Mouse (Mus musculus): ENCODE measurements around the gene Map4k4. TPM values are rescaled to one million over a fixed set of nuclear protein-coding genes. Genes with fewer than 3 reads are reported as not detected.
A peak's percentile ranks its signal among the peaks of the same experiment; 100 is the strongest.

Gene Map4k4
- polyA plus RNA-seq, 1 experiment: 166 TPM

DNA sequence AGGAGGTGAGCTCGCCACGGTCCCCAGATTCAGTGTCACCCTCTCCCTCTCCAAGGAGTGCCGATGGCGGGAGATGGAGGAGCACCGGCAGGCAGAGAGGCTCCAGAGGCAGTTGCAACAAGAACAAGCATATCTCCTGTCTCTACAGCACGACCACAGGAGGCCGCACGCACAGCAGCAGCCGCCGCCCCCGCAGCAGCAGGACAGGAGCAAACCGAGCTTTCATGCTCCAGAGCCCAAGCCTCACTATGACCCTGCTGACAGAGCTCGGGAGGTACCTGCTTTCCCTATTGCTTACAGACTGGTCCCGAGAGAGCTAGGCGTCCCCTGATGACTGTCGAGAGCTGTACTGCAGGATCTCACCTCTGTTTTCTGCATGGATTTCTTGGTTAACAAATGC lies 99.8 kb downstream of the Map4k4 start:
- Histone ChIP-seq H3K27ac (ENCODE audit: insufficient read depth, low read length) (no peak overlapping the region), H3K4me3 (replicated peaks; ENCODE audit: insufficient read depth, low read depth, low read length) (no peak overlapping the region), H3K4me1 (ENCODE audit: control insufficient read depth, insufficient read depth, low read length) (no peaks in the 10 kb centered on the region; the same call in none of the 2 replicates), H3K27me3 (ENCODE audit: control insufficient read depth, insufficient read depth, low read length) (no peaks in the 10 kb centered on the region)
- DNase-seq: peak in 1 of 2 experiments; percentile 18
- TF ChIP-seq POLR2A (IDR thresholded peaks at IDR 0.05; ENCODE audit: borderline replicate concordance, insufficient read depth, low read length): no peak
- no peak for TF ChIP-seq CTCF (IDR thresholded peaks at IDR 0.05; ENCODE audit: borderline replicate concordance, insufficient read depth, low read depth, low read length)
- WGBS: 59% methylated on average over 16 of the region's 16 CpGs

DNA sequence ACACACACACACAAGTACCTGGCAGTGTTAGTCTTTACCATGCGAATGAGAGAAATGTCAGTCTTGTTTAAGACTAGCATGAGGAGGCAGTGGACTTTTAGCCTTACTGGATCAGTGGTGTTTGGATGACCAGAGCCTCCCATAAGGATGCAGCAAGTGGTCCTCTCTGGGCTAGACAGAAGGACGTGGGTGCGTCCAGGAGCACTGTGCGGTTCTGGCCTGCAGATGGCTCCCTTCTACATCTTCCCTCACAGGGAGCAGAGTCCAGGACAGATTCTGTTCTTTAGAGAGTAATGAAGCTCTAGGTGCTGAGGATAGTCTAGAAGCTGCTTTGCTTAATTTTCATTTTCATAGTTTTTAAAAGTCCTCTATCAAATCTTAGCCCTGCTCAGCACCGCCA lies 100.2 kb downstream of the Map4k4 start:
- TF ChIP-seq POLR2A (IDR thresholded peaks at IDR 0.05; ENCODE audit: borderline replicate concordance, insufficient read depth, low read length): no peak
- TF ChIP-seq CTCF (IDR thresholded peaks at IDR 0.05; ENCODE audit: borderline replicate concordance, insufficient read depth, low read depth, low read length): peak; percentile 83
- peak; percentile 59 to 63 for DNase-seq
- 47% methylated on average over 5 of the region's 5 CpGs for WGBS
- Histone ChIP-seq H3K4me1 (ENCODE audit: control insufficient read depth, insufficient read depth, low read length) (no peaks in the 10 kb centered on the region; the same call in none of the 2 replicates), H3K27ac (ENCODE audit: insufficient read depth, low read length) (no peak overlapping the region), H3K4me3 (replicated peaks; ENCODE audit: insufficient read depth, low read depth, low read length) (no peak overlapping the region), H3K27me3 (ENCODE audit: control insufficient read depth, insufficient read depth, low read length) (no peaks in the 10 kb centered on the region)

DNA sequence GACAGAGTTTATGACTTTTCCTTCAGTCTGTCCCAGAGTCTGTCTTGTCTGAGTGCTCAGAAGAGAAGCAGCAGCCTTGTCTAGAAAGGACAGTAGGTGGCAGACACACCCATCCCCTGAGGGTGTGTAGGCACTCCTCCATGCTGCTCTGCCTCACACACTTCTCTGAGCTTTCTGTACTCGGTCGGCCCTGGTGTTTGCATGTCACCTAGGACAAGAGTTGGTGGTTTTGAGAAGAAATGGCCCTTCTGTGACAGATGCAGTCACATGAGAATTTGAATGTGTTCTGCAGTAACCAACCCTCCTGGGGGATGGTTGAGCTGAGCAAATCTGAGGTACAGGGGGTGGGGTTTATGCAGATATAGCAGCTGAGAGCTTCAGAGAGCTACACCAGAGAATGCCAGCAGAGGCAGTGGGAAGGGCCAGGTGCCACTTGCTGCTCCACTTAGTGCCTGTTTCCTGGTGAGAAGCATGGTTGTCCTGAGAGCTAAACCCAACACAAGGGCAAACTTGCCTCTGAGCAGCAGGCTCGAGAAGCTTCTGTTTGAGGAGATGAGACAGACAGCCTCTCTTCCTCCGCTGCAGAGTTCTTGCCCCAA lies 101.5 kb downstream of the Map4k4 start:
- WGBS: 66% methylated on average over 4 of the region's 4 CpGs
- TF ChIP-seq POLR2A (IDR thresholded peaks at IDR 0.05; ENCODE audit: borderline replicate concordance, insufficient read depth, low read length): no peak
- TF ChIP-seq CTCF (IDR thresholded peaks at IDR 0.05; ENCODE audit: borderline replicate concordance, insufficient read depth, low read depth, low read length): peak; percentile 1; the same call in 1 of the 2 replicates
- DNase-seq: peak in 1 of 2 experiments; percentile 11
- Histone ChIP-seq H3K27me3 (ENCODE audit: control insufficient read depth, insufficient read depth, low read length) (no peaks in the 10 kb centered on the region), H3K27ac (ENCODE audit: insufficient read depth, low read length) (no peak overlapping the region; the same call in 1 of the 2 replicates), H3K4me3 (replicated peaks; ENCODE audit: insufficient read depth, low read depth, low read length) (no peak overlapping the region), H3K4me1 (ENCODE audit: control insufficient read depth, insufficient read depth, low read length) (no peaks in the 10 kb centered on the region; the same call in 1 of the 2 replicates)

DNA sequence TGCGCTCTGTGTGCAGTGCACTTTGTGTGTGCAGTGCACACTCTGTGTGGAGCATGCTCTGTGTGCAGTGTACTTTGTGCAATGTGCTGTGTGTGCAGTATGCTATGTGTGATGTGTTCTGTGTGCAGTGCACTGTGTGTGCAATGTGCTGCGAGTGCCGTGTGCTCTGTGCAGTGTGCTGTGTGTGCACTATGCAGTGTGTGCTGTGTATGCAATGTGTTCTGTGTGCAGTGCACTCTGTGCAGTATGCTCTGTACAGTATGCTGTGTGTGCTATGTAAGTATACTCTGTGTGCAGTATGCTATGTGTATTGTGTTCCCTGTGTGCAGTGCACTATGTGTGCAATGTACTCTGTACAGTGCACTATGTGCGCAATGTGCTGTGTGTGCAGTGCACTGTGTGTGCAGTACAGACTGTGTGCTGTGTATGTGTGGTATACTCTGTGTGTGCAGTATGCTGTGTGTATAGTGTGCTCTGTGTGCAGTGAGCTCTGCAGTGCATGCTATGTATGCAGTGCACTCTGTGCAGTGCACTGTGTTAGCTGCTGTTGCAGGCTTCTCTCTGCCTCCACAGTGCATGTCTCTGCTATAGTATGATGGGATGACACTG lies 105.4 kb downstream of the Map4k4 start:
- Histone ChIP-seq H3K27ac (ENCODE audit: insufficient read depth, low read length) (no peak overlapping the region), H3K4me1 (ENCODE audit: control insufficient read depth, insufficient read depth, low read length) (peaks cover 7% of the 10 kb centered on the region), H3K4me3 (replicated peaks; ENCODE audit: insufficient read depth, low read depth, low read length) (no peak overlapping the region), H3K27me3 (ENCODE audit: control insufficient read depth, insufficient read depth, low read length) (no peaks in the 10 kb centered on the region)
- 95% methylated on average over 4 of the region's 4 CpGs for WGBS
- TF ChIP-seq CTCF (IDR thresholded peaks at IDR 0.05; ENCODE audit: borderline replicate concordance, insufficient read depth, low read depth, low read length) (no peak), POLR2A (IDR thresholded peaks at IDR 0.05; ENCODE audit: borderline replicate concordance, insufficient read depth, low read length) (no peak)
- no peak for DNase-seq

DNA sequence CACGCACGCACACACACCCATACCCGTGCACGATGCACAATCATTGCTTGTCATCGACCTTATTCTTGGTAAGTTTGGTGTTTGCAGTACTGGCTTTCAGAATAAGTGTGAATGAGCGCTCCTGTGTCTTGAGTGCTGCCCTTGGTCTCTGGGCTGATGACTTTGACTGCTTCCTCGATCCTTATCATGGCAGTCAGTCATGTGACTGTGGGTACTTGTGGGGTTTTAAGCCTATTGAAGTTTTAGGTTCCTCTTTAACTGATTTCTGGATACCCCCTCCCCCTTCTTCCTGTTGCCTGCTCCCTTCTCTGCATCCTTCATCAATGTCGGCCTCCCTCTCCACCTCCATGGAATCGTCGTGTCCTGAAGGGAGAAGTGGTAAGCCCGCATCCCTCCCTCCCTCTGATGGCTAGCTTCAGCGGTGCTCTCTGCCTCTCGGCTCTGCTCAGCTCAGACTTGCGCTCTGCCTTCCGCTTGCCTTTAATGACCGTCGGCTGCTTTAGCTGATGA lies 107.3 kb downstream of the Map4k4 start:
- 74% methylated on average over 17 of the region's 17 CpGs for WGBS

DNA sequence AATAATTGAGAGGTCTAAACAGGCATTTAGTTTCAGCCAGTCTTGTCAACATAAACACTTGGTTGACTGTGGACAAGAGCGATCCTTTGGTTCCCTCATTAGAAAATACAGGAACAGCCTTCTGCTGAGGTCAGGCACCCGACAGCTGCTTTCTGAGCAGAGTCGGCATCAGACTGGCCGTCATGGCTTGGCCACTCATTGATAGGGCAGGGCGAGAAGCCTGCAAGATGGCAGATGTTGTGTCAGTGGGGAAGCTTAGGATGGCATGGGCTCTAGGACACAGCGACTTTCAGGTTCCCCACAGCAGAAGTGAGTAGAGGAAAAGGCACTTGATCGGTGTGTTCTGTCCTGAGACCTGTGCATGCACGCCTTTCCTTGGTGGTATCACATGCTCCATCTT lies 112.0 kb downstream of the Map4k4 start:
- no peak for TF ChIP-seq CTCF (IDR thresholded peaks at IDR 0.05; ENCODE audit: borderline replicate concordance, insufficient read depth, low read depth, low read length)
- no peak for TF ChIP-seq POLR2A (IDR thresholded peaks at IDR 0.05; ENCODE audit: borderline replicate concordance, insufficient read depth, low read length)
- H3K4me1 ChIP-seq (ENCODE audit: control insufficient read depth, insufficient read depth, low read length): peaks cover 39% of the 10 kb centered on the region
- WGBS: 32% methylated on average over 8 of the region's 8 CpGs
- no peak overlapping the region for H3K4me3 ChIP-seq (replicated peaks; ENCODE audit: insufficient read depth, low read depth, low read length)
- H3K27ac ChIP-seq (ENCODE audit: insufficient read depth, low read length): no peak overlapping the region
- no peaks in the 10 kb centered on the region for H3K27me3 ChIP-seq (ENCODE audit: control insufficient read depth, insufficient read depth, low read length)
- DNase-seq: no peak

More for the DNA sequence above, 107.3 kb downstream of the Map4k4 start:
- H3K27me3 ChIP-seq (ENCODE audit: control insufficient read depth, insufficient read depth, low read length): no peaks in the 10 kb centered on the region
- no peak for TF ChIP-seq CTCF (IDR thresholded peaks at IDR 0.05; ENCODE audit: borderline replicate concordance, insufficient read depth, low read depth, low read length)
- TF ChIP-seq POLR2A (IDR thresholded peaks at IDR 0.05; ENCODE audit: borderline replicate concordance, insufficient read depth, low read length): no peak
- no peak overlapping the region for H3K4me3 ChIP-seq (replicated peaks; ENCODE audit: insufficient read depth, low read depth, low read length)
- H3K27ac ChIP-seq (ENCODE audit: insufficient read depth, low read length): no peak overlapping the region
- H3K4me1 ChIP-seq (ENCODE audit: control insufficient read depth, insufficient read depth, low read length): peaks cover 17% of the 10 kb centered on the region
- DNase-seq: no peak

DNA sequence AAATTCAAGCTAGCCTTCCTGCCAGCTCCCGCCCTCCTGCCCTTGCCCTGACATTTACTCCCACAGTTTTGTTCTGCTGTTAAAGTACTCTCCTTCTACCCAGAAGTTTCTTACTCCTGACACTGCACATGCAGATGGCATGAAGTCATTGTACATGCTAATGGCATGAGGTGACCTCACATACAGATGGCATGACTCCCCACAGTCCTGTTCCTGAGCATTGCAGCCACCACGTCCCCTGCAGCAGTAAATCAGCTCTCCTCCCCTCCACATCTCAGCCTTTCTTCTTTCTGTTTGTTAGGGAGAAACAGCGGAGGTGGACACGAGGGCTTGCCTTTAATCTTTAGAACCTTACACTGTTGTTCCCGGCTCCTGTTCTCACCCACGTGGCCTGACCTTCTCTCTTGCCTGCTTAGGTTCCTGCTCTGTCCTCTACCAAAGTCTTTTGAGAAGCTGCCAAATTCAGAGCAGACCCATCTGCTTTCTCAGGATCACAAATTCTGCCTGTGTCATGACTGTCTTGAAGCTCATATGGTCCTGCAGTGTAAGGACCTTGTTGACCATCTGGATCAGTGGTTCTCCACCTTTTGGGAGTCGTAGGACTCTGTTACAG lies 114.5 kb downstream of the Map4k4 start:
- H3K27ac ChIP-seq (ENCODE audit: insufficient read depth, low read length): peak overlapping the region; percentile 4; the same call in 1 of the 2 replicates
- DNase-seq: peak; percentile 47 to 82
- peaks cover 39% of the 10 kb centered on the region for H3K4me1 ChIP-seq (ENCODE audit: control insufficient read depth, insufficient read depth, low read length)
- WGBS: 25% methylated on average over 7 of the region's 7 CpGs
- TF ChIP-seq CTCF (IDR thresholded peaks at IDR 0.05; ENCODE audit: borderline replicate concordance, insufficient read depth, low read depth, low read length): no peak
- TF ChIP-seq POLR2A (IDR thresholded peaks at IDR 0.05; ENCODE audit: borderline replicate concordance, insufficient read depth, low read length): no peak
- H3K27me3 ChIP-seq (ENCODE audit: control insufficient read depth, insufficient read depth, low read length): no peaks in the 10 kb centered on the region
- H3K4me3 ChIP-seq (replicated peaks; ENCODE audit: insufficient read depth, low read depth, low read length): no peak overlapping the region
